ENCODE assay signal across 24 mouse cellular contexts in genomic region chr15:3601422-3602097, GRCm38 (mm10). TPM values are rescaled to one million over a fixed set of nuclear protein-coding genes. Genes with fewer than 3 reads are reported as not detected.
DNase-seq lines count a peak whose midpoint lies in the region; ATAC-seq and TF ChIP-seq lines count a peak whose summit lies in the region.
"Had no signal": no experiment of that assay in that cellular context is flagged by ENCODE, and none has a peak within 500 bp of the region (broad histone marks: within the 10 kb centered on the region; RNA-seq: fewer than 3 reads in every experiment).

No protein-coding gene starts in this region.

- WGBS in liver, embryonic 12.5 days (ENCODE audit: insufficient replicate concordance): 50% methylated on average over 4 of the region's 4 CpGs
- 50% methylated on average over 4 of the region's 4 CpGs for WGBS in liver, embryonic 11.5 days
- WGBS in intestine, embryonic 16.5 days: 30% methylated on average over 4 of the region's 4 CpGs
- 46% methylated on average over 4 of the region's 4 CpGs for WGBS in liver, postnatal 0 days (ENCODE audit: insufficient replicate concordance)
- WGBS in midbrain, embryonic 11.5 days: 81% methylated on average over 4 of the region's 4 CpGs

- 0 out of 2 replicates have a peak, but pooled peaks have one; percentile 44 for ATAC-seq in liver, embryonic 12.5 days
- no peak for ATAC-seq in liver, embryonic 11.5 days (replicated peaks; ENCODE audit: low FRiP score)
- peak; percentile 97 for ATAC-seq in intestine, embryonic 16.5 days
- peak; percentile 83 for ATAC-seq in liver, postnatal 0 days
- no peak for ATAC-seq in midbrain, embryonic 11.5 days (ENCODE audit: low FRiP score)
- ATAC-seq: CD4-positive, CD25-positive, alpha-beta regulatory T cell, adult 4 months; forebrain, embryonic 14.5 days; hindbrain, embryonic 16.5 days; Patski had no signal

- no peaks in the 10 kb centered on the region for H3K27me3 ChIP-seq in liver, embryonic 12.5 days (replicated peaks)
- H3K27me3 ChIP-seq in liver, embryonic 11.5 days (replicated peaks; ENCODE audit: control insufficient read depth, insufficient read depth, low read length): no peaks in the 10 kb centered on the region
- H3K27me3 ChIP-seq in intestine, embryonic 16.5 days (replicated peaks; ENCODE audit: control insufficient read depth, insufficient read depth, low read length): no peaks in the 10 kb centered on the region
- no peaks in the 10 kb centered on the region for H3K27me3 ChIP-seq in liver, postnatal 0 days (ENCODE audit: insufficient read depth, low read length)
- H3K27me3 ChIP-seq in midbrain, embryonic 11.5 days (ENCODE audit: control insufficient read depth, insufficient read depth, low read length): no peaks in the 10 kb centered on the region
- H3K27me3 ChIP-seq: embryonic facial prominence, embryonic 15.5 days; limb, embryonic 15.5 days; midbrain, embryonic 12.5 days; Patski; stomach, embryonic 15.5 days had no signal

- DNase-seq in liver, embryonic 11.5 days (ENCODE audit: low spot score): no peak
- DNase-seq in adipocyte (ENCODE audit: low spot score): peak; percentile 70
- DNase-seq in liver, postnatal 0 days: no peak
- DNase-seq in left cerebral cortex, adult 18-20 months (ENCODE audit: low spot score in 2 of 2): no peak
- DNase-seq in midbrain, embryonic 11.5 days (ENCODE audit: low spot score, missing footprints): no peak
- DNase-seq: adrenal gland, adult 2 months; cerebellum, adult 11-12 months; cerebellum, postnatal 25 days; gastrocnemius, adult 2 months; kidney, adult 18-20 months; left cerebral cortex, postnatal 4 days; thymus, postnatal 4 days had no signal

- no peak overlapping the region for H3K4me3 ChIP-seq in liver, embryonic 12.5 days
- no peak overlapping the region for H3K4me3 ChIP-seq in liver, embryonic 11.5 days (ENCODE audit: low read depth, low read length)
- H3K4me3 ChIP-seq in intestine, embryonic 16.5 days (ENCODE audit: low read length): no peak overlapping the region
- H3K4me3 ChIP-seq in liver, postnatal 0 days (ENCODE audit: low read depth, low read length): no peak overlapping the region
- no peak overlapping the region for H3K4me3 ChIP-seq in midbrain, embryonic 11.5 days (ENCODE audit: low read depth, low read length)
- H3K4me3 ChIP-seq: embryonic facial prominence, embryonic 15.5 days; gastrocnemius, adult 2 months; limb, embryonic 15.5 days; midbrain, embryonic 12.5 days; stomach, embryonic 15.5 days had no signal

- no peak overlapping the region for H3K4me2 ChIP-seq in liver, embryonic 12.5 days
- no peak overlapping the region for H3K4me2 ChIP-seq in liver, embryonic 11.5 days
- no peak overlapping the region for H3K4me2 ChIP-seq in intestine, embryonic 16.5 days (ENCODE audit: low read depth, low read length)
- peak overlapping the region; percentile 7; the same call in 1 of the 2 replicates for H3K4me2 ChIP-seq in liver, postnatal 0 days (ENCODE audit: low read depth, low read length)
- no peak overlapping the region for H3K4me2 ChIP-seq in midbrain, embryonic 11.5 days
- H3K4me2 ChIP-seq: embryonic facial prominence, embryonic 15.5 days; heart, embryonic 11.5 days; limb, embryonic 15.5 days; midbrain, embryonic 12.5 days; stomach, embryonic 15.5 days had no signal

- H3K9me3 ChIP-seq in liver, embryonic 12.5 days (replicated peaks): no peaks in the 10 kb centered on the region
- H3K9me3 ChIP-seq in liver, embryonic 11.5 days (ENCODE audit: control insufficient read depth, low read length): no peaks in the 10 kb centered on the region
- H3K9me3 ChIP-seq in intestine, embryonic 16.5 days (ENCODE audit: control insufficient read depth, low read length): no peaks in the 10 kb centered on the region
- H3K9me3 ChIP-seq in liver, postnatal 0 days (ENCODE audit: low read length): no peaks in the 10 kb centered on the region
- H3K9me3 ChIP-seq in midbrain, embryonic 11.5 days (ENCODE audit: control insufficient read depth, low read length): no peaks in the 10 kb centered on the region
- H3K9me3 ChIP-seq: embryonic facial prominence, embryonic 15.5 days; limb, embryonic 15.5 days; midbrain, embryonic 12.5 days; stomach, embryonic 15.5 days had no signal

- no peaks in the 10 kb centered on the region for H3K4me1 ChIP-seq in liver, embryonic 12.5 days
- H3K4me1 ChIP-seq in liver, embryonic 11.5 days (replicated peaks; ENCODE audit: control insufficient read depth, insufficient read depth, low read length): no peaks in the 10 kb centered on the region; the same call in 1 of the 2 replicates
- peaks cover 5% of the 10 kb centered on the region for H3K4me1 ChIP-seq in intestine, embryonic 16.5 days (ENCODE audit: control insufficient read depth, insufficient read depth, low read length)
- peaks cover 3% of the 10 kb centered on the region; the same call in 1 of the 2 replicates for H3K4me1 ChIP-seq in liver, postnatal 0 days (ENCODE audit: insufficient read depth)
- no peaks in the 10 kb centered on the region for H3K4me1 ChIP-seq in midbrain, embryonic 11.5 days (ENCODE audit: control insufficient read depth, insufficient read depth, low read length)
- H3K4me1 ChIP-seq: embryonic facial prominence, embryonic 15.5 days; limb, embryonic 15.5 days; midbrain, embryonic 12.5 days; stomach, embryonic 15.5 days had no signal

- H3K27ac ChIP-seq in liver, embryonic 12.5 days: no peak overlapping the region
- no peak overlapping the region for H3K27ac ChIP-seq in liver, embryonic 11.5 days (ENCODE audit: low read depth, low read length)
- peak overlapping the region; percentile 5; the same call in 1 of the 2 replicates for H3K27ac ChIP-seq in intestine, embryonic 16.5 days (ENCODE audit: low read length)
- peak overlapping the region; percentile 55; the same call in 1 of the 2 replicates for H3K27ac ChIP-seq in liver, postnatal 0 days (ENCODE audit: low read depth)
- no peak overlapping the region for H3K27ac ChIP-seq in midbrain, embryonic 11.5 days (ENCODE audit: low read depth, low read length)
- H3K27ac ChIP-seq: embryonic facial prominence, embryonic 15.5 days; gastrocnemius, adult 2 months; limb, embryonic 15.5 days; midbrain, embryonic 12.5 days; stomach, embryonic 15.5 days had no signal

- no peak for TF ChIP-seq EP300 in liver, postnatal 0 days (IDR thresholded peaks at IDR 0.05; ENCODE audit: low read depth)

- no peak for TF ChIP-seq CTCF in liver, postnatal 0 days (IDR thresholded peaks at IDR 0.05; ENCODE audit: low read depth)

- H3K9ac ChIP-seq in liver, embryonic 12.5 days: no peak overlapping the region
- H3K9ac ChIP-seq in liver, embryonic 11.5 days (ENCODE audit: low read depth, low read length): no peak overlapping the region
- H3K9ac ChIP-seq in intestine, embryonic 16.5 days (ENCODE audit: low read depth, low read length): no peak overlapping the region
- H3K9ac ChIP-seq in liver, postnatal 0 days (replicated peaks): no peak overlapping the region
- no peak overlapping the region for H3K9ac ChIP-seq in midbrain, embryonic 11.5 days (ENCODE audit: low read length)
- H3K9ac ChIP-seq: embryonic facial prominence, embryonic 15.5 days; limb, embryonic 15.5 days; midbrain, embryonic 12.5 days; stomach, embryonic 15.5 days had no signal

- H3K36me3 ChIP-seq in liver, embryonic 12.5 days: no peaks in the 10 kb centered on the region
- H3K36me3 ChIP-seq in liver, embryonic 11.5 days (ENCODE audit: control insufficient read depth, insufficient read depth, low read length): no peaks in the 10 kb centered on the region
- no peaks in the 10 kb centered on the region for H3K36me3 ChIP-seq in intestine, embryonic 16.5 days (ENCODE audit: control insufficient read depth, insufficient read depth, low read length)
- no peaks in the 10 kb centered on the region for H3K36me3 ChIP-seq in liver, postnatal 0 days (replicated peaks; ENCODE audit: insufficient read depth, low read length)
- H3K36me3 ChIP-seq in midbrain, embryonic 11.5 days (ENCODE audit: control insufficient read depth, insufficient read depth, low read length): no peaks in the 10 kb centered on the region
- H3K36me3 ChIP-seq: embryonic facial prominence, embryonic 15.5 days; limb, embryonic 15.5 days; midbrain, embryonic 12.5 days; stomach, embryonic 15.5 days had no signal

RNA-seq across cellular contexts. Expression of gene Ghr, which starts 18.3 kb away (rescaled TPM):
- polyA plus RNA-seq in liver, embryonic 12.5 days (2016; fragmentation: Nextera tagmentation; extraction: Ambion mirVana): 24.6 and 24.9 TPM in 2 replicates
- 38.2 and 41.4 TPM in 2 replicates for polyA plus RNA-seq in liver, embryonic 11.5 days (2014; fragmentation: Nextera tagmentation; extraction: Ambion mirVana)
- 96.5 and 109 TPM in 2 replicates for polyA plus RNA-seq in intestine, embryonic 16.5 days (2015; fragmentation: Nextera tagmentation; extraction: Ambion mirVana)
- polyA plus RNA-seq in liver, postnatal 0 days (2015; fragmentation: Nextera tagmentation; extraction: Ambion mirVana): 59.7 and 65.6 TPM in 2 replicates
- 10 to 100 TPM; 12.6 to 13.8 TPM for total RNA-seq in left cerebral cortex, adult 18-20 months (2021)
- polyA plus RNA-seq in midbrain, embryonic 11.5 days (2014; fragmentation: Nextera tagmentation; extraction: Ambion mirVana): 13.6 and 14.6 TPM in 2 replicates
- total RNA-seq: neutrophil, adult 5-6 weeks had no signal
- polyA plus RNA-seq: CD4-positive, CD25-positive, alpha-beta regulatory T cell, adult 4 months had no signal

Comparison
In these comparisons a context has a peak if more than half of its experiments do, and no peak if none do; other contexts are left out.
1. ATAC-seq: peak in liver, embryonic 12.5 days (single experiment), intestine, embryonic 16.5 days (single experiment) and liver, postnatal 0 days (single experiment); none in liver, embryonic 11.5 days (single experiment) and midbrain, embryonic 11.5 days (single experiment).
2. H3K27ac ChIP-seq: peak in intestine, embryonic 16.5 days (single experiment) and liver, postnatal 0 days (single experiment); none in liver, embryonic 12.5 days (single experiment), liver, embryonic 11.5 days (single experiment) and midbrain, embryonic 11.5 days (single experiment).